Mouse (Mus musculus): ENCODE measurements around the gene Tmub1.

- TF ChIP-seq CTCF (IDR thresholded peaks at IDR 0.05; ENCODE audit: control insufficient read depth, insufficient read depth, insufficient read length) (no peak), MYOG (IDR thresholded peaks at IDR 0.05; ENCODE audit: control insufficient read depth, extremely low read depth, insufficient read length) (no peak), MAX (IDR thresholded peaks at IDR 0.05) (no peak), CEBPB (IDR thresholded peaks at IDR 0.05; ENCODE audit: low read depth) (no peak)
These were observed 27.1 kb upstream of the Tmub1 start for GRCm38 (mm10) chr5:24474723-24475261.
